Mouse (Mus musculus) heart, adult 2 months (tissue): ENCODE data around the gene Cmtm4.

Source experiments
- CTCF ChIP-seq: fragments of 200-600 bp; IDR thresholded peaks from 2 replicates; pipeline ENCODE4 v1.8.1; 2022; ENCODE audit warnings: antibody characterized with exemption, mild to moderate bottlenecking, moderate library complexity
- EP300 ChIP-seq: fragments of 200-500 bp; IDR thresholded peaks from 2 replicates; pipeline ENCODE4 v1.6.1; 2011; ENCODE audit warnings: low read depth, low read length, control low read depth; ENCODE audit not compliant: insufficient read depth
- POLR2A ChIP-seq: fragments of 200-500 bp; IDR thresholded peaks from 2 replicates; pipeline ENCODE4 v1.6.1; 2011; ENCODE audit warnings: mild to moderate bottlenecking, low read depth, low read length, control low read depth; ENCODE audit not compliant: insufficient read depth

DNA sequence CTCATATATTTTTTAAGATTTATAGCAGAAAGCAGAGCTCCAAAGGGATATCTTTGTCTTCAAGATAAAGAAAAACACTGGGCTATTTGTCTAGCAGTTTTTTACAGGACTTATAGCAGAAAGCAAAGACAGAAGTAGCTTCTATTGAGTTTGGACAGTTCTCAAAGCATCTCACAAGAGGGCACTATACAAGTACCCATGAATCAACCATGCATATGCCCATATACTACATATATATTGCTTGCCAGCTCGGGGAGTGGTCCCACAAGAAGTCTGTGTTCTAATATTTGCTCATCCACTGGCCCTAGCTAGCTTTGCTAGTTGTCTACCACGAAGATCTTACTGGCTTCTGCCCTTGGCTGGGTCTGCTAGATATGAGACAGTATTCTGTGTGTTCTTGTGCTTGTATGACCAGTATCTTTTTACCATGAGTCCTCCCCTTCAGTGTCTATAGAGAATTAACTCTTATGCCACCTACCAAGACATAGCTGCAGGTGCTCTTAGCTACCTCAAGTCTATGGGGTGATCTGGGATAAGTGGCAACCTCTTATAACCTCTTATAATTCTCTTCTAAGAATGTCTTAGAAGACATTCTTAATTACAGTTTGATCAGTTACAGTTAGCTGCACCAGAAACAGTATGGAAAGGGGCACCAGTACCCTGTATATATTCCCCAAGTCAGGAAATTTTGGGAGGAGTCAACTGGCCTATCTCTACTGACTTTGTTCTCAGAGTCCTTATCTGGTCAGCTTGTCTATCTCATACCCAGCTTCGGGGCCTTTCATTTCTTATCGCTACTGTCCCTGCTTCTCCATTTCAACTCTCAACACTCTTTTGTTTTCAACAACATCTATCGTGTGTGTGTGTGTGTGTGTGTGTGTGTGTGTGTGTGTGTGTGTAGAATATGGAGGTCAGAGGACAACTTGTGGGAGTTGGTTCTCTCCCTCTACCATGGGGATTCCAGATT lies 62.7 kb downstream of the Cmtm4 start:
- no peak for TF ChIP-seq EP300
- TF ChIP-seq CTCF, result peak; percentile 17; the same call in 1 of the 2 replicates
- no peak for TF ChIP-seq POLR2A
